Mouse (Mus musculus) gastrocnemius, adult 8-10 months (tissue): Measurements from ENCODE around the gene Mamdc2. TPM values are rescaled to one million over a fixed set of nuclear protein-coding genes. Genes with fewer than 3 reads are reported as not detected.

Source experiments
- DNase-seq, 2 experiments: peaks; one replicate each; pipeline ENCODE4 v3.0.0; 2022; ENCODE audit warnings: low spot score in 2 of 2
- total RNA-seq, 4 experiments: library from RNA; stranded (reverse); gene quantifications; 2 replicates each; pipeline ENCODE4 v1.2.4; 2022

The Mamdc2 gene
- total RNA-seq, 4 experiments from 2014 or later: 0.99 to 1.9 (median 1.2) TPM

DNA sequence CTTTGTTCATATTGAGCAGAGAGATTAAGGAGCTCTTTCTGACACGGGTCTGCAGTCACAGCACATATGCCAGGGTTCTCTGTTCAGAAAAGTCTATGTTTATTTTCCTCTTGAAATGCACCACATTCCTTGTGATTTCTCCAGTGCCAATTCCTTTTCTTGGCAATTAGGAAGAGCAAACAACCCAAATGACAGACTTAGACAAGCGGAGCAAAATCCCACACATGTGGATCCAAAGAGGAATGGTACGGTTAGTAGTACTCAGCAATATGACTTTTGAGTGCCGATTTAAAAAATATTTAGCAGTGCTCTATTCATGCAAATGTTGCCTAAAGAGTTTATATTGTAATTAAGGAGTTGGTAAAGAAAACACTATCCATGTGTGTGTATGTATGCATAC lies 87.7 kb downstream of the Mamdc2 start:
- no peak for DNase-seq

DNA sequence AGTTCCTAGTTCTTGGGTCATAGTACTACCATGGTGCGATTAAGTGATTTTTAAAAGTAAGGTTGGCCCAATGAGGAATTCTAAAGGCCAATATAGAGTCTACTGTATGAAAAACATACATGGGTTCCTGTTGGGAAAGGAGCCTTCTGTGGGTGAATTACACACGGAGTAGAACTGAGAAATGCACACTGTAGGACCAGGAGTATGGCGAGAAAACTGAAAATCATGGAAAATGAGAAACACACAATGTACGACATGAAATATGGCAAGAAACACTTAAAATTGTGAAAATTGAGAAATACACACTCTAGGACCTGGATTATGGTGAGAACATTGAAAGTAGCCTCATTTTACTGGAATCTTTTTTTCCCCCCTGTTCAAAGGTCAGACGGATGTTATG lies 91.0 kb downstream of the Mamdc2 start:
- DNase-seq: no peak

- DNase-seq: no peak
Observed at GRCm38 (mm10) chr19:23354738-23355137, 93.5 kb downstream of the Mamdc2 start.

DNA sequence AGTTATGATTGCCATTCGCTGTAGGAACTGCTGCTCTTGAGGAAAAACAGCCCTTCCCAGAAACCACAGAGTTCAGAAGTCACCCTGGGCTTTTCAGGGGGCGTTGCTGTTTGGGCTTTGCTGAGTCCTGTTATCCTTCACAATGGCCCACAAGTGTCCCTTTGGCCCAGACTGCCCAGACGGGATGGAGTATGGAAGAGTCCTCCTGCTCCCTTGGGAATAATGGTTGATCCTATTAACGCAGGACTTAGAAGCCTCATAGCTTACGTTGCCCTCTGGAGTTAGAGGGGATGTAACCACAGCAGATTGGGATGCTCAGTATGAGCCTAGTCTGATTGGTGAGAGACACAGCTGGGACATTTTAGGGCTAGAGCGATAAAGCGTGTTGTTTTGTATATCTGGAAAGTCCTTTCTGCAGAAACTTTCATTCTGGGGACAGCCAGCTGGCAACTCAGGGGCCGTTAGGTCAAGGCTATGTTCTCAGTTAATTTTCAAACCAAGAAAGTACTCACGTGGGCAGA lies 94.3 kb downstream of the Mamdc2 start:
- DNase-seq: no peak

DNA sequence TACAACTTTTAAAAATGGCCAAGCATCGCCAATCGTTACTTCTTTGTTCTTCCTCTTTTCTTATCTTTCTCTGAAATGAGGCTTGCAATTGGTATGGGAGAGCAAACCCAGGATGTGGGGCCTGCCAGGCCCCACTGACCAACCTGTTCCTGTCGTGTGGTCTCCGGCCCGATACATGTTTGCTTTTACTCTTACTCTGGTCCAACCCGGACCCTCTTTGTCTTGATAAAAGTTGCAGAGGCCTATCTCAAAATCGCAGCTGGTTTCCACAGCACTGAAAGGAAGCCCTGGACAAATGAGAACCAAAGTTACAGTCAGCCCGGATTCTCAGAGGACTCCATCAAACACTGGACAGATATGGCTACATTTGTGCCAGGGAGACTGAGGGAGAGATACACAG lies 95.1 kb downstream of the Mamdc2 start:
- DNase-seq: no peak

DNA sequence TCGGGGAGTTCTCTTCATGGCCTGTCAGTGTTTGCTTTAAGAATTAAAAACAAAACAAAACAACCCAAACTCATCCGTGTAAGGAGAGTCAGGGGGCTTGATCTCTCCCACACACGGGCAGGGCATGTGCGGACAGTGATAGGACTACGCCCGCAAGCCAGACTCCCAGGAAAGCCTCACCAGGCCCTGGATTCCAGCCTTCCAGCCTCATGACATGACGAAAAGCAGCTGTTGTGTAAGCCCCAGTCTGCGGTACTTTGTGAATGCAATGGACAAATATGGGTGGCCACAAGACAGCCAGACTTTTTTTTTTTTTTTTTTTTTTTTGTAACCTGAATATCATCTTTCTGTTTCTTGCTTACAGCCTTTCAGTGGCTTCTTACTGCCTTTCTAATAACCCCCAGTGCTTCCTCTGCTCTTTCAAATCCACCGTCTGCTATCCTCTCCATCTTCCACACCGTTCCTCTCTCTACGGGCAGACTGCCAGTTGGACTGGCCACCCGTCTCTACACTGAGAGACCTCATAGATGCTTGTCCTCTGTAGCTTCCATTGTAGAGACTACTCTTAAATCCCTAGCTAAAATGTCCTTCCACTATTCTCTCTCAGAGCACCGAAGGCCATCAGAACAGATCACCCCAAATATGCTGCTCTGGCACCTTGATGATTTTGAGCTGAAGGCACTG lies 96.3 kb downstream of the Mamdc2 start:
- DNase-seq: no peak

DNA sequence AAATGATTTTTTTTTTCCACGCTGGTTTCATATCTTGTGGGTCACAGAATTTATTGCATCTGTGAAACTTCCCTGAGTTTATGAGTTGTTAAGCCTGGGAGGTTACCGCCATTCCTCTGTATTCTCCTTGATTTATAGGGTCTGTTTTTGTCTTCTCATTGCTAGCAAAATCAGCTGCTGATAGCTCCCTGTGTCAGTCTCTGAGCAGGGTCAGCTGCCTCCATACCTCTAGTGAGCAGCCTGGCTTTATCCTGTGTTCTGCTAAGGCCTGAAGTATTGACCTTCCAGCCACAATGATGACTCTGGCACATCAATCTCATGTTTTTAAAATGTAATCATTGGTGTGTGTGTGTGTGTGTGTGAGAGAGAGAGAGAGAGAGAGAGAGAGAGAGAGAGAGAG lies 98.3 kb downstream of the Mamdc2 start:
- DNase-seq: no peak

- DNase-seq: no peak
Observed at GRCm38 (mm10) chr19:23342782-23343181, 105.5 kb downstream of the Mamdc2 start.

DNA sequence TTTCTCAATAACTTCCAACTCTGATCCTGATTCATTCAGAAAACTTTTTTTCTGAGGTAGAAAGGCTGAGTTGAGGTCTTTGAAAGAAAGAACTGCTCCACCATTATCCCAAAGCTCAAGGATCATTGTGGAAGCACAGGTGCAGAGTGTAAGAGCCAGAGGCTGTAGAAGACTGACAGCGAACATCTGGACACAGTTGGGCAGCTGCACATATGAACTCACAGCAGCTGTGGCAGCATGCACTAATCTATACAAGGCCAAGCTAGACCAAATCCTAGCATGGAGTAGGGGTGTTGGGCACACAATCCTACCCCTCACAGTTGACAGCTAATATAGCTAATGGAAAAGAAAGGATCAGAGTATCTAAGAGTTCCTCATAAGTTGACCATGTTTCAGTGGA lies 115.4 kb downstream of the Mamdc2 start:
- DNase-seq: no peak

DNA sequence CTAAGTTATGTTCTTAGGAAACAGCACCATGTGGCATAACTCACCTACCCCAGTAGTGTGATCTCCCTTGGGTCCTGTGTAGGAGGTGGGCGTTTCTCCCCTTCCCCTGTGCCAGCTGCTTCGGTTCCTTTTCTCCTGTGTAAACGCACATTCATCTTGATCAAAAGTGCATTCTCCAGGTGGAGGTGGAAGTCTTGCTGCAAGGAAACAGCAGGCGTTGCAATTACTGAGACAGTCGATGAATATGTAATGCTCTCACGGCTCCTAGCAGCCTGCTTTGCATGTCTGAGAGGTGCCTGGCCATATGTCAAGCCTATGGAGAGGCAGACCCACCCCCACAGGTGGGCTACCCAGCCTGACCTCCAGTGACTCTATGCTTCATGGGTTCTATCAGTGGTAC lies 117.4 kb downstream of the Mamdc2 start:
- no peak for DNase-seq

- no peak for DNase-seq
Observed at GRCm38 (mm10) chr19:23329346-23329745, 118.9 kb downstream of the Mamdc2 start.

DNA sequence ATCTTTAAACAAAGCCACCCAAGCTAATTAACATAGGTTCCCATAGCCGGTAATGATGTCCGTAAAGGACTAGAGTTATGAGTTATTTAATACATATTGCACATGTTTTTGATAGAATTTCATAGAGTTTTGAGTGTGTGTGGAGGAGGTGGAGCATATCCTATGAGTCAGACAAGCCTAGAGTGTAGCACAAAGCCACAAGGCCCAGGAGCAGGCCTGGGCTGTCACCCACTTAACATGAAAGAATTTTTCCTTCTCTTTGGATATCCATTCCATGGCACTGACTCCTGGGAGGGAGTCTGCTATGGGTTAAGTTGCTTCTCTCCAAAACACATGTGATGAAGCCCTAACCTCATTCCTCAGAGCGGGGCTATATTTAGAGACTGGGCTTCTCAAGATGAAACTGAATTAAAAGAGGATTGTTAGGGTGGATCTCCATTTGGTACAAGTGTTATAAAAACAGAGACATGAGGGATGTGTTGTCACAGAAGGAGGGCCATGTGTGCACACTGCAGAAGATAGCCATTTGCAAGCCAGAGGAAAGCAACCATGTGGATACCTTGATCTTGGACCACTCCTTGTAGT lies 121.1 kb downstream of the Mamdc2 start:
- no peak for DNase-seq

DNA sequence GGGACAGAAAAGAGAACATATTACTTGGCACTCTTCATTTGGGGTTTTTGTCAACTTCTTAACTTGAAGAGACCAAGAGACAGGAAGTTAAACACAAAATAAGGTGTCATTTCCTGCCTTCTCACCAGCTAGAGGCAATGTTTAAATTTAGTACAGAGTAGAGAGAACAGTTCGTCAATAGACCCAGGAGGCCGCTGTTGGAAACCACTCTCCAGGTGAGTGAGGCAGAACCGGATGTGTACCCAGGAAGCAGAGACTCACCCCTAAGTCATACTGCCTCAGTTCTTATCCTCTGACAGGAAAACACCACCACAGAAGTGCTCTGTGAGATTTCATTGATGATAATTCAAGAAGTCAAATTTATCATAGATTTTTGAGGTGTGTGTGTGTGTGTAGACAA lies 125.1 kb downstream of the Mamdc2 start:
- DNase-seq: no peak

- DNase-seq: no peak
Observed at GRCm38 (mm10) chr19:23317989-23318358, 130.3 kb downstream of the Mamdc2 start.

DNA sequence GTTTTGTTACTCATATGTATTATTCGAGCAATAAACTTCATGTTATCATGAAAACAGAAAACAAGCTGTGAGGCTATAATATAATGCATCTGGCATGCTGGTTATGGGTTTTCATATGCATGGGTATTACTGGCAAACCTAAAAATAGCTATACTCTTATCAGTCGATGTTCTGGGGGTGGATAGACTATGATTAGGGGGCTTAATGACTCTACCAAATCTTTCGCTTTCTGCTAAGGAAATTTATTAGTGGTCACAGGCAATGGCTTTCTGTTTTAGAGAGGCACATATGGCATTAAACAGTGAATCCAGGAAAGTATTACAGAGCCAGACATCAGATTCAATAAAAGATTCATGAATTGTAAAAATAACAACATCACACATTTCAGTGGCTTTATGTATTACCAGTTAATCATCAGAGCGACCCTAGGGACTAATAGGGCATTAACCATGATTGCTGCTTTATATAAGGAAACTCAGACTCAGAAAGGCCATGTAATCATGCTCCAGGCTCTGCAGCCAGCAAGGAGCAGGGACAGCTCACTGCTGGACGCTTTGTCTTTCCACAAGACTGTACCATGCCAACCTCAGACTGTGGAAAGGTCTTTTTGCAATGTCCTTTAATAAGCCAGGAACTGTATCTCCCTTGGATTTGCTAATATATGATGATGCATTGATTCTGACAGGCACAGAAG lies 130.8 kb downstream of the Mamdc2 start:
- no peak for DNase-seq

- no peak for DNase-seq
Observed at GRCm38 (mm10) chr19:23316851-23317250, 131.4 kb downstream of the Mamdc2 start.

DNA sequence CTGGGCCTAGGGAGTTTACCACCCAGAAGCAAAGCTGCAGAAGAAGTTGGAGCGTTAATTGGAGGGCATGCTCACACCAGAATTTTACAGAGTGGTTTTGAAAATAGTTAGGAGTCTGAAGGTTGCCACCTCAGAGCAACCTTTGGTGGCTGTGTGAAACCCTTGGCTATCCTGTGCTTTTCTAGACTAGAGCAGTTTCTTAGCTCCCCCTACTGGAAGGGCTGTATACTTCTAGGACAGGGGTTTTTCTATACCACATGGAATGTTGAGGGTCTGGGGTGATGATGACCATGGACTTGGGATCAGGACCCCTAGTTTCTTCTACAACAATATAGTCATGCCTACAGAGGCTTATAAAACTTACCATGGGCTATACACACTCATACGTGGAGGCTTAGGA lies 138.3 kb downstream of the Mamdc2 start:
- no peak for DNase-seq

- DNase-seq: no peak
Observed at GRCm38 (mm10) chr19:23306671-23307070, 141.6 kb downstream of the Mamdc2 start.

- DNase-seq: no peak
Observed at GRCm38 (mm10) chr19:23299987-23300386, 148.3 kb downstream of the Mamdc2 start.

DNA sequence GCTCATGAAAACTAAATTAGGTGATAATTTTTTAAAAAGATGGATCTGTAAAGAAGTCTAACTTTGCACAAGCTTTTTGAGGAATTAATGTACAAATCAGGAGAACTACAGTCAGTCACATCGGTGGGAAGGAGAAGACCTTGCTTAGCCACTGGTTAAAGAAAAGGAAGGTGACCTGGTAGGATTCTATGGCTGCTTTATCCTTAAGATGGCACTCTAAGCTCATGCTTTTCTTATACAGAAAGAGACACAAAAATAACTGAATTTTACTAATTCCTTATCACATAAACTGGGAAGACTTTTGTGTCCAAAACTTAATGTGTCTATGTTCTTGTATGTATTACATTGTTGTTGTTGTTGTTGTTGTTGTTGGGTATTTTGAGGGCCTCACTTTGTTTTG lies 149.3 kb downstream of the Mamdc2 start:
- no peak for DNase-seq

DNA sequence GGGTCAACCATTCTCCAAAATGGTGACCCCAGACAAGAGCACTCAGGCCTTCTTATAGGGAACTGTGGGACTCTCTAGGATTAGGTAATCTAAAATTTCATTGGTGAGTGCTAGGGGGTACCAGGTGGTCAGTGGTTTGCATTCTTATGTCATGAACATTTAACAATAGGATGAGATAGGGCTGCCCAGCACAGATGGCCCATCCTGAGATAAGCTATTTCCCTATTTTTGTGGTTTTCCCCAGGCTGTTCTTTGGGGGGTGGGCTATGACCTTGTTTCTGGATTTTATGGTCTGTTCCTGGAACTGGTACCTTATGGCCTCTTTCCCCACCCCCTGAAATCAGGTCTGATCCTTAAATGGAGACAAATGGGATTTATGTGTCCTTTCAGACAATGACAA lies 151.1 kb downstream of the Mamdc2 start:
- no peak for DNase-seq

- no peak for DNase-seq
Observed at GRCm38 (mm10) chr19:23289251-23289650, 159.0 kb downstream of the Mamdc2 start.
